Mouse (Mus musculus) limb, embryonic 11.5 days (tissue): ENCODE results near the gene Chd2. TPM values are rescaled to one million over a fixed set of nuclear protein-coding genes. Genes with fewer than 3 reads are reported as not detected.
A peak's percentile ranks its signal among the peaks of the same experiment; 100 is the strongest.

Experiments
- ATAC-seq: fragments of 200-750 bp; cut with Nextera tagmentation; 2 replicates; pipeline ENCODE4 v1.8.0; 2017; ENCODE audit warnings: low read depth; ENCODE audit not compliant: insufficient number of reproducible peaks, low FRiP score, low TSS enrichment
- DNase-seq: peaks from one replicate; pipeline ENCODE4 v3.0.0-alpha.2; 2015; ENCODE audit warnings: low spot score
- H3K27ac ChIP-seq: fragments of 300-500 bp; sonication (generic); replicated peaks from 2 replicates; pipeline ENCODE4 v1.5.1; 2014; ENCODE audit warnings: low read depth, mild to moderate bottlenecking, low read length
- H3K27me3 ChIP-seq: fragments of 300-500 bp; sonication (generic); 2 replicates; pipeline ENCODE4 v1.6.1; 2014; ENCODE audit warnings: mild to moderate bottlenecking, low read length, mixed read lengths; ENCODE audit not compliant: control insufficient read depth, insufficient read depth
- H3K36me3 ChIP-seq: fragments of 300-500 bp; sonication (generic); 2 replicates; pipeline ENCODE4 v1.6.1; 2014; ENCODE audit warnings: mild to moderate bottlenecking, low read length, moderate library complexity, mixed read lengths; ENCODE audit not compliant: control insufficient read depth, insufficient read depth
- H3K4me1 ChIP-seq: fragments of 300-500 bp; sonication (generic); 2 replicates; pipeline ENCODE4 v1.6.1; 2014; ENCODE audit warnings: low read length, mixed read lengths; ENCODE audit not compliant: control insufficient read depth, insufficient read depth
- H3K4me2 ChIP-seq: fragments of 300-500 bp; sonication (generic); 2 replicates; pipeline ENCODE4 v1.6.1; 2014; ENCODE audit warnings: low read depth, mild to moderate bottlenecking, moderate library complexity; ENCODE audit not compliant: severe bottlenecking
- H3K4me3 ChIP-seq: fragments of 300-500 bp; sonication (generic); 2 replicates; pipeline ENCODE4 v1.5.1; 2014; ENCODE audit warnings: low read depth, low read length
- H3K9ac ChIP-seq: fragments of 300-500 bp; sonication (generic); 2 replicates; pipeline ENCODE4 v1.6.1; 2014; ENCODE audit warnings: mild to moderate bottlenecking, low read length
- H3K9me3 ChIP-seq: fragments of 300-500 bp; sonication (generic); 2 replicates; pipeline ENCODE4 v1.6.1; 2016; ENCODE audit warnings: low read length; ENCODE audit not compliant: control insufficient read depth
- WGBS: fragments of 180-500 bp; shearing (Covaris S2); extraction: QIAGEN DNeasy Blood & Tissue Kit; methylation state at CpG from one replicate; pipeline ENCODE4 v1.1.7; 2014; 5-methylcytosine and 5-hydroxymethylcytosine counted together
- polyA plus RNA-seq: library from polyadenylated mRNA; unstranded; fragments of >200 nt; fragmentation: Nextera tagmentation; extraction: Ambion mirVana; gene quantifications from 2 replicates; pipeline ENCODE4 v1.2.1, GENCODE M21; 2014

The Chd2 gene
- polyA plus RNA-seq, 1 experiment from 2014 or later, result 48.9 TPM

DNA sequence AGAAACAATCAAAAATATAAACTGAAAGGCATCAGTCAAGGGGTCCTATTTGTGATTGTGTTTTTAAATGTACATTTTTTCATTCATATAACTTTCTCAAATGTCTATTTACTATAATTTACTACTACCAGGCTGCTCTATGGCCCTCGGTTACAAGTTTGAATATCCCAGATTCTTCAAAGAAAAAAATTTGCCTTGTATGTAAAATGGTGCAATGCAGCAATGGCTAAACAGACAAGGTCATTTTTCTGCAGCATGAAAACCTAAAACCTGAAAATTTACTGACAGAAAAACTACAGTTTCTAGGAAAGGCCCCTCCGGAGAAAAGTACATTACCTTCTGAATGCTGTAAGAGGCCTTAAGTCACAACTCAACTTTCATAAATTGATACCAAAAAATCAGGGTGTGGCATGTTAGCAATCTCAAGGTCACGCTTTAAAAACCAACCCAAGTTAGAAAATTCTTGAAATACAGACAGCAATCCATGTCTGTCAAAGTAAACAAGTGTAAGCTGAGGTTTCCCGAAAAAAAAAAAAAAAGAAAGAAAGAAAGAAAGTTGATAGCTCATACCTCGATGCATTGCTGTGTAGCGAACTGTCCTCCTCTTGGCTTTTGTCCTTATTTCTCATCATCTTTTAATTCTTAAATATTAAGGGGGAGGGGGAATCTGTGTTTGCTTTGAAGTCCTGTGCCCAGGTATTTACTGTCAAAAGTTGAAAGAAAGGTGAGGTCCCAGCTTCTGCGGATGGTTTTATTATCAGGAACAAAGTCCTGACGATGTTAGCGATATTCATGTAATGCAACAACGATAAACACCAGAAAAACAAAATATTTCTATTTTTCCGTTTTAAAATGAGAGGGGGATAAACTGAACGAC lies 1.2 kb downstream of the Chd2 start:
- no peaks in the 10 kb centered on the region for H3K4me1 ChIP-seq
- peak overlapping the region; percentile 55; the same call in 1 of the 2 replicates for H3K27ac ChIP-seq
- ATAC-seq (no peak), DNase-seq (no peak)
- H3K36me3 ChIP-seq, result 0 out of 2 replicates have a peak, but pooled peaks cover 2% of the 10 kb centered on the region
- peak overlapping the region; percentile 56 for H3K4me3 ChIP-seq
- no peaks in the 10 kb centered on the region for H3K27me3 ChIP-seq
- 2% methylated on average over 12 of the region's 12 CpGs for WGBS
- no peaks in the 10 kb centered on the region for H3K9me3 ChIP-seq
- peak overlapping the region; percentile 66 for H3K4me2 ChIP-seq
- H3K9ac ChIP-seq, result peak overlapping the region; percentile 74

DNA sequence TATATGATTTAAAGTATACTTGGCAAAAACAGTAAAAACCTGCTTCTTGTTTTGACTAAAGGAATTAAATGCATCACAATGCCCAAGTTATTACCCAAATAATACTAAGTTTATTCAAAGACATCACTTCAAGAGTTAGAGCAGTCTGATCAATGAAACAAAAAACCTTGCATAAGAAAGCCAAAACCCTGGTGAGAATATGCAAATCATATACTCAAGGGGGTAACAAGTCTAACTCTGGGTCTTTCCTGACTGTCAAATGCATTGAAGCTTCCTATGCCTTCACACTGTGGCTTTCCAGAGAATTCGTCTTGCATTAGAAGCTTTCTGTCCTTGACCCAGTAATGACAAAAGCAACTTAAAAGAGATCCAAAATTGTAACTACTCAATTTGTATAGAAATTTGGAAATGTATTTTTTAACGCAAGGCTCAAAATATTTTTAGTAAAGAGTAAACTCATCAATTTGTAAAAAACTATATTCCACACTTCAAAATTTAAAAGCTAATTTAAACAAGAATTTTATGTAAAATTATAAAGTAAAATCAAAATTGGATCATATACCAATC lies 2.4 kb downstream of the Chd2 start:
- Histone ChIP-seq H3K27me3 (no peaks in the 10 kb centered on the region), H3K27ac (no peak overlapping the region), H3K36me3 (0 out of 2 replicates have a peak, but pooled peaks cover 2% of the 10 kb centered on the region), H3K9me3 (no peaks in the 10 kb centered on the region), H3K9ac (peak overlapping the region; percentile 59; the same call in 1 of the 2 replicates), H3K4me3 (peak overlapping the region; percentile 30), H3K4me2 (peak overlapping the region; percentile 70), H3K4me1 (peaks cover 1% of the 10 kb centered on the region; the same call in 1 of the 2 replicates)
- DNase-seq (no peak), ATAC-seq (no peak)
- 21% methylated on average over 2 of the region's 2 CpGs for WGBS

DNA sequence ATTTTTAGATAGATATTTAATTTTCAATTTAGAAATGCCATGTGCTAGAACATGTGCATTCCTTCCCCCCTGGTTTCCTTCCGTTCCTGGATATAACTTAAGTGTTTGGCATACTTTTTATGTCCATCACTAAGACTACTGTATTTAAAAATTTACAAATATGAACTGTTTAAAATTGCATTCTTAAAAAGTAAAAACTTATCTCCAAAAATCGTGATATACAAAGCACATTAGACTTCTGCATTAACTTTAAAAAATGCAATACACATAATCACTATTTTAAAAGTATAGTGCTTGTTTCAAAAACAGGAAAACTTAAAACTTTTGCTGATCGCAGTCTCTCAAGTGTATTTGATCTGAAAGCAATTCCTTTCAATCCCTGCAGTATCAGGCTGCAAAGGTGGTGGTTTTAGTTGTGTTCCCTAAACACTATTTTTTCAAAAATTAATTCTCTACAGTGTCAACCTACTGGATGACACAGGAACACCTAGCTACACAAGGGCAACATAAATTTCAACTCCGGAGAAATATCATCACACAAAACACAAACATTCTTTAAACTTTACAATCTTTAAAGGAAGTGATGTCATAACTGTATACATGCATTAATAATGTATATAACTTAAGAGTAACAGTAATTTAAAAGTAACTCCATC lies 3.1 kb downstream of the Chd2 start:
- H3K4me1 ChIP-seq, result peaks cover 7% of the 10 kb centered on the region; the same call in 1 of the 2 replicates
- 17% methylated on average over 4 of the region's 4 CpGs for WGBS
- peak overlapping the region; percentile 70 for H3K4me2 ChIP-seq
- no peak for ATAC-seq
- peak overlapping the region; percentile 91 for H3K27ac ChIP-seq
- DNase-seq, result no peak
- H3K9me3 ChIP-seq, result no peaks in the 10 kb centered on the region
- H3K27me3 ChIP-seq, result no peaks in the 10 kb centered on the region
- H3K4me3 ChIP-seq, result peak overlapping the region; percentile 30
- H3K36me3 ChIP-seq, result 0 out of 2 replicates have a peak, but pooled peaks cover 3% of the 10 kb centered on the region
- peak overlapping the region; percentile 69 for H3K9ac ChIP-seq

DNA sequence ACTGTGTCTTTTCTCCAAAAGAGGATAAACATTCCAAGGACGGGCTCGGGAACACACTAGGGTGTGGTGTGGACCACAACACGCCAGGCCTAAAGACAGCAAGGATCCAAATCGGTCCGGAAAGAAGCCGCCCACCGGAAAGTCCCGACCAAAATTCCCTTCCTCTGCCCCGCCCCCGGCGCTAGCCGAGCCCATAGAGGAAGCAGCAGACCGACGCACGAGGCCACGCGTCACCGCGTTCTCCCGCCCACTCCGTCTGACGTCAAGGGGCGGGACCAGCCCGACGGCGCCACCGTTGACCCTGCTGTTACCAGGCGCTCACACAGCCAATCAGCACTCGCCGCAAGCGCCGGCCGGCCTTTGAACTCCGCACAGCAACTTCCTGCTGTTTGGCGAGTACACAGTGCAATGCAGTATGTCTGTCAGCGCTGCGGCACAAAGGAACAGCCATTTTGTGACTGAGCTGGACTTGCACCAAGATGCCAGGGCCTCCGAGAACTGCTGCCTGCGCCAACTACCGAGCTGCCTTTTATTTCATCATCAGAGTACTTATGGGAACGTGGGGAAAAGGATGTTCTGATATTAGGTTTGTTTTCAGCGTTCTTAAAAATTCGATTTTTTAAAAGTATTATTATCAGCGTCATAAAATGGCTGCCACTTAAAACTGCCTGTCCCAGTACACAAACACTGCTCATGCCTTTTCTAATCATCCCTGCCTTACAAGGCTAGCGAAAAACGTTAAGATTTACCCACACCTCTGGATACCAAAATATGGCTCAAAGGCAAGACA lies 3.8 kb downstream of the Chd2 start:
- peak overlapping the region; percentile 30 for H3K4me3 ChIP-seq
- 0 out of 2 replicates have a peak, but pooled peaks cover 2% of the 10 kb centered on the region for H3K36me3 ChIP-seq
- peak; percentile 99 for ATAC-seq
- peaks cover 8% of the 10 kb centered on the region for H3K4me1 ChIP-seq
- H3K4me2 ChIP-seq, result peak overlapping the region; percentile 70
- no peaks in the 10 kb centered on the region for H3K9me3 ChIP-seq
- under 1% methylated on average over 46 of the region's 46 CpGs for WGBS
- peak overlapping the region; percentile 69 for H3K9ac ChIP-seq
- no peaks in the 10 kb centered on the region for H3K27me3 ChIP-seq
- H3K27ac ChIP-seq, result peak overlapping the region; percentile 91
- DNase-seq, result peak; percentile 100

DNA sequence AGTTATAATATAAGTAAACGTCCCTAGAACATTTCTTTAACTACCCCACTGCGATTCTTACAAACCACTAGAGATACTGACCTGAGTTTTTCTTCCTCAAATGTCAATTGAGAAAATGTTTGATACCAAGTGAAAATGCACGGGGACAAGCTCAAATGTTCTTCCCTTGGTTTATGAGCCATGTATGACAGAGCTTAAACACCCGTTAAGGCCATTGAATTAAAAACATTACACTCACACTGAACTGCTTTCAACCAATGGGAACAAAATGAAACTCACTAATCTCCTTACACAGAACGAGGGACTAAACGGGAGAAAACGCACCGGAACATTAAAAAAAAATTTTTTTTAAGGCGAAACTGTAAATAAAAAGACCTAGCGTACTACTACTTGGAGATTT lies 4.4 kb downstream of the Chd2 start:
- H3K27ac ChIP-seq, result 0 out of 2 replicates have a peak overlapping the region, but pooled peaks have one; percentile 1
- 0 out of 2 replicates have a peak, but pooled peaks have one; percentile 1 for ATAC-seq
- 21% methylated on average over 10 of the region's 10 CpGs for WGBS

DNA sequence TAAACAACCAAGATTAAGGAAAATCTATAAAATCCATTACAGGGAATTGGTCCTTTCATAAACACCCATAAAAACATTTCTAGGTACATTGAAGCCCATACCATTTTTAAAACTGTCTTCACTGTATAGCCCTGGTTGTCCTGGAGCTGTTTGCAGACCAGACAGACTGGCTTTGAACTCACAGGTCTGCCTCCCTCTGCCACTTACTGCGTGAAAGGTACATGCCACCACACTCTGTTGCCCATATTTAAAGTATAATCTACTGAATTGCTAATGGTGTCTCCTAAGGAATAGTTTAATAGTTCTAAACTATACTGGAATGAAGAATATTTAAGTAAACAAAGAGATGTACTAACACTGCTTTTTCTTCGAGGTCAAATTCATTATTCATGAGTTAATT lies 5.1 kb downstream of the Chd2 start:
- H3K27ac ChIP-seq, result no peak overlapping the region
- 86% methylated on average over 2 of the region's 2 CpGs for WGBS

More for the DNA sequence above, 4.4 kb downstream of the Chd2 start:
- H3K36me3 ChIP-seq, result 0 out of 2 replicates have a peak, but pooled peaks cover 2% of the 10 kb centered on the region
- no peaks in the 10 kb centered on the region for H3K9me3 ChIP-seq
- peak overlapping the region; percentile 37 for H3K4me2 ChIP-seq
- H3K27me3 ChIP-seq, result no peaks in the 10 kb centered on the region
- peaks cover 9% of the 10 kb centered on the region for H3K4me1 ChIP-seq
- H3K9ac ChIP-seq, result peak overlapping the region; percentile 17
- DNase-seq, result no peak
- peak overlapping the region; percentile 30 for H3K4me3 ChIP-seq

DNA sequence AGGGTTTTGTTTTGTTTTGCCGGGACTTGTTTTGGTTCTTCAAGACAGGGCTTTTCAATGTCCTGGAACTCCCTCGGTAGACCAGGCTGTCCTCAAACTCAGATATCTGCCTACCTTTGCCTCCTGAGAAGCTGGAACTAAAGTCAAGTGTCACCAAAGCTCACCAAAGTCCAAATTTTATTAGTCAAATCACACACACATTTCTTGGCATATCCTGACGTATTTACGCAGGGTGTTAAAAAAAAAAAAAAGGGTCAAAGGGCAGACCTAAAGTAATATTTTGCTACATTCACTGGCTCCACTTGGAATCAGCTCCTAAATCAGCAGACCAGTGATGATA lies 5.8 kb downstream of the Chd2 start:
- Histone ChIP-seq H3K4me2 (no peak overlapping the region), H3K4me1 (peaks cover 9% of the 10 kb centered on the region), H3K4me3 (no peak overlapping the region), H3K9ac (no peak overlapping the region), H3K27ac (no peak overlapping the region), H3K27me3 (no peaks in the 10 kb centered on the region), H3K9me3 (no peaks in the 10 kb centered on the region), H3K36me3 (0 out of 2 replicates have a peak, but pooled peaks cover 2% of the 10 kb centered on the region)
- ATAC-seq, result no peak
- WGBS, result 78% methylated on average over 4 of the region's 4 CpGs
- DNase-seq, result no peak

More for the DNA sequence above, 5.1 kb downstream of the Chd2 start:
- ATAC-seq, result no peak
- no peak overlapping the region for H3K9ac ChIP-seq
- H3K4me1 ChIP-seq, result peaks cover 9% of the 10 kb centered on the region
- DNase-seq, result no peak
- no peaks in the 10 kb centered on the region for H3K27me3 ChIP-seq
- no peak overlapping the region for H3K4me2 ChIP-seq
- H3K36me3 ChIP-seq, result 0 out of 2 replicates have a peak, but pooled peaks cover 2% of the 10 kb centered on the region
- no peaks in the 10 kb centered on the region for H3K9me3 ChIP-seq
- no peak overlapping the region for H3K4me3 ChIP-seq
